Mouse (Mus musculus) cerebellum, adult 9-11 months (tissue): ENCODE measurements around the gene Chn1.
"Not testable (repeated sequence)": the region's sequence is repeated elsewhere in the genome, so short reads cannot be mapped to it uniquely, and the experiment has no call there.

Source experiments
- DNase-seq: peaks from one replicate; pipeline ENCODE4 v3.0.0; 2022

The Chn1 gene

GRCm38 (mm10) chr2:73774786-73775682, at the start of gene Chn1:
Gene Chn1 (minus strand): TSS chr2:73775346.
- DNase-seq: peak; percentile 72

GRCm38 (mm10) chr2:73818742-73819141, 43.6 kb upstream of the Chn1 start:
- no peak for DNase-seq

GRCm38 (mm10) chr2:73807609-73808008, 32.5 kb upstream of the Chn1 start:
- no peak for DNase-seq

GRCm38 (mm10) chr2:73800127-73800526, 25.0 kb upstream of the Chn1 start:
- DNase-seq: not testable (repeated sequence)

- DNase-seq: no peak
Observed at GRCm38 (mm10) chr2:73798786-73799185, 23.6 kb upstream of the Chn1 start.

- no peak for DNase-seq
Observed at GRCm38 (mm10) chr2:73798136-73798535, 23.0 kb upstream of the Chn1 start.

GRCm38 (mm10) chr2:73791846-73792630, 16.9 kb upstream of the Chn1 start:
- no peak for DNase-seq

- DNase-seq: no peak
Observed at GRCm38 (mm10) chr2:73790332-73790731, 15.2 kb upstream of the Chn1 start.

GRCm38 (mm10) chr2:73788395-73788794, 13.2 kb upstream of the Chn1 start:
- DNase-seq: no peak

- no peak for DNase-seq
Observed at GRCm38 (mm10) chr2:73782371-73782905, 7.3 kb upstream of the Chn1 start.

GRCm38 (mm10) chr2:73780321-73781010, 5.3 kb upstream of the Chn1 start:
- no peak for DNase-seq

- DNase-seq: no peak
Observed at GRCm38 (mm10) chr2:73779796-73780195, 4.7 kb upstream of the Chn1 start.

- no peak for DNase-seq
Observed at GRCm38 (mm10) chr2:73779016-73779595, 4.0 kb upstream of the Chn1 start.

- no peak for DNase-seq
Observed at GRCm38 (mm10) chr2:73776936-73777335, 1.8 kb upstream of the Chn1 start.

GRCm38 (mm10) chr2:73775683-73776310, 651 bp upstream of the Chn1 start:
- no peak for DNase-seq

GRCm38 (mm10) chr2:73772945-73773344, 2.2 kb downstream of the Chn1 start:
- no peak for DNase-seq

- DNase-seq: no peak
Observed at GRCm38 (mm10) chr2:73768669-73769068, 6.5 kb downstream of the Chn1 start.

GRCm38 (mm10) chr2:73763541-73763940, 11.6 kb downstream of the Chn1 start:
- no peak for DNase-seq

- no peak for DNase-seq
Observed at GRCm38 (mm10) chr2:73759899-73760298, 15.2 kb downstream of the Chn1 start.

- DNase-seq: no peak
Observed at GRCm38 (mm10) chr2:73759027-73759426, 16.1 kb downstream of the Chn1 start.

GRCm38 (mm10) chr2:73747297-73747696, 27.8 kb downstream of the Chn1 start:
- no peak for DNase-seq

- no peak for DNase-seq
Observed at GRCm38 (mm10) chr2:73746375-73746770, 28.8 kb downstream of the Chn1 start.
